Mouse (Mus musculus) forebrain, embryonic 13.5 days (tissue): ENCODE results near the gene Rmnd5a. TPM values are rescaled to one million over a fixed set of nuclear protein-coding genes. Genes with fewer than 3 reads are reported as not detected.

Source experiments
- polyA plus RNA-seq: library from polyadenylated mRNA; unstranded; fragments of >200 nt; fragmentation: Nextera tagmentation; extraction: Ambion mirVana; gene quantifications from 2 replicates; pipeline ENCODE4 v1.2.1, GENCODE M21; 2015

Gene Rmnd5a
- polyA plus RNA-seq, 1 experiment from 2014 or later: 6.8 TPM

Other genes starting within 250 kb of the Rmnd5a start
- not detected in 2 replicates for gene Fabp1, start 240.8 kb downstream of the Rmnd5a start, polyA plus RNA-seq
- gene Krcc1, start 169.0 kb downstream of the Rmnd5a start, polyA plus RNA-seq: 24.1 and 24.3 TPM in 2 replicates
- 0.05 and 0.98 TPM in 2 replicates for gene Smyd1, start 118.4 kb downstream of the Rmnd5a start, polyA plus RNA-seq
- gene Cd8b1, start 117.8 kb downstream of the Rmnd5a start, polyA plus RNA-seq: 0.14 TPM in 1 of 2 replicates, not detected in the other
- gene Cd8a, start 67.2 kb downstream of the Rmnd5a start, polyA plus RNA-seq: not detected in 2 replicates
- gene Rnf103, start 53.3 kb upstream of the Rmnd5a start, polyA plus RNA-seq: 16.9 and 18.8 TPM in 2 replicates
- 48.9 and 54.9 TPM in 2 replicates for gene Chmp3, start 103.2 kb upstream of the Rmnd5a start, polyA plus RNA-seq
- gene Kdm3a, start 192.4 kb upstream of the Rmnd5a start, polyA plus RNA-seq: 68.0 and 78.8 TPM in 2 replicates